Mouse (Mus musculus) heart, embryonic 15.5 days (tissue): Measurements from ENCODE around the gene Ifih1. TPM values are rescaled to one million over a fixed set of nuclear protein-coding genes. Genes with fewer than 3 reads are reported as not detected.
A peak's percentile ranks its signal among the peaks of the same experiment; 100 is the strongest.

Experiments used
- ATAC-seq: fragments of 200-750 bp; cut with Nextera tagmentation; replicated peaks from 2 replicates; pipeline ENCODE4 v1.8.0; 2017; ENCODE audit warnings: low read depth, moderate TSS enrichment; ENCODE audit not compliant: insufficient number of reproducible peaks, insufficient read depth, low FRiP score
- H3K27ac ChIP-seq: fragments of 300-500 bp; sonication (generic); 2 replicates; pipeline ENCODE4 v1.5.1; 2015; ENCODE audit warnings: mild to moderate bottlenecking, inconsistent platforms
- H3K27me3 ChIP-seq: fragments of 300-500 bp; sonication (generic); 2 replicates; pipeline ENCODE4 v1.6.1; 2015; ENCODE audit warnings: inconsistent platforms
- H3K36me3 ChIP-seq: fragments of 300-500 bp; sonication (generic); 2 replicates; pipeline ENCODE4 v1.6.1; 2015; ENCODE audit warnings: mild to moderate bottlenecking, inconsistent platforms
- H3K4me1 ChIP-seq: fragments of 300-500 bp; sonication (generic); replicated peaks from 2 replicates; pipeline ENCODE4 v1.6.1; 2015; ENCODE audit warnings: inconsistent platforms
- H3K4me2 ChIP-seq: fragments of 300-500 bp; sonication (generic); 2 replicates; pipeline ENCODE4 v1.6.1; 2015; ENCODE audit warnings: inconsistent platforms, mild to moderate bottlenecking, moderate library complexity
- H3K4me3 ChIP-seq: fragments of 300-500 bp; sonication (generic); 2 replicates; pipeline ENCODE4 v1.5.1; 2015; ENCODE audit warnings: mild to moderate bottlenecking, inconsistent platforms
- H3K9ac ChIP-seq: fragments of 300-500 bp; sonication (generic); 2 replicates; pipeline ENCODE4 v1.6.1; 2015; ENCODE audit warnings: mild to moderate bottlenecking, inconsistent platforms
- H3K9me3 ChIP-seq: fragments of 300-500 bp; sonication (generic); replicated peaks from 2 replicates; pipeline ENCODE4 v1.6.1; 2016; ENCODE audit warnings: inconsistent platforms
- WGBS: fragments of 180-500 bp; shearing (Covaris S2); methylation state at CpG from one replicate; pipeline ENCODE4 v1.1.7; 2015; ENCODE audit warnings: mixed read lengths; 5-methylcytosine and 5-hydroxymethylcytosine counted together
- polyA plus RNA-seq: library from polyadenylated mRNA; unstranded; fragments of >200 nt; fragmentation: Nextera tagmentation; extraction: Ambion mirVana; gene quantifications from 2 replicates; pipeline ENCODE4 v1.2.1, GENCODE M21; 2015

The Ifih1 gene
- polyA plus RNA-seq, 1 experiment from 2014 or later, result 1.4 TPM

GRCm38 (mm10) chr2:62589333-62589732 is 56.7 kb downstream of the Ifih1 start:
- 69% methylated on average over 4 of the region's 4 CpGs for WGBS
- ATAC-seq, result no peak

GRCm38 (mm10) chr2:62585769-62586168 is 60.3 kb downstream of the Ifih1 start:
- no peak overlapping the region for H3K27ac ChIP-seq
- H3K36me3 ChIP-seq, result no peaks in the 10 kb centered on the region
- H3K4me3 ChIP-seq, result no peak overlapping the region
- no peaks in the 10 kb centered on the region for H3K9me3 ChIP-seq
- no peak for ATAC-seq
- no peaks in the 10 kb centered on the region for H3K4me1 ChIP-seq
- no peak overlapping the region for H3K9ac ChIP-seq
- H3K27me3 ChIP-seq, result no peaks in the 10 kb centered on the region
- 62% methylated on average over 5 of the region's 5 CpGs for WGBS
- no peak overlapping the region for H3K4me2 ChIP-seq

More at GRCm38 (mm10) chr2:62589333-62589732, 56.7 kb downstream of the Ifih1 start:
- Histone ChIP-seq H3K4me3 (no peak overlapping the region), H3K27me3 (no peaks in the 10 kb centered on the region), H3K4me2 (no peak overlapping the region), H3K4me1 (no peaks in the 10 kb centered on the region), H3K27ac (no peak overlapping the region), H3K9ac (no peak overlapping the region), H3K36me3 (no peaks in the 10 kb centered on the region), H3K9me3 (no peaks in the 10 kb centered on the region)

- 70% methylated on average over 3 of the region's 3 CpGs for WGBS
Measured at GRCm38 (mm10) chr2:62574962-62575361, 71.1 kb downstream of the Ifih1 start.

GRCm38 (mm10) chr2:62574250-62574649 is 71.8 kb downstream of the Ifih1 start:
- WGBS, result 68% methylated on average over 7 of the region's 7 CpGs
- Histone ChIP-seq H3K27me3 (no peaks in the 10 kb centered on the region), H3K4me1 (no peaks in the 10 kb centered on the region), H3K4me3 (no peak overlapping the region), H3K9me3 (no peaks in the 10 kb centered on the region), H3K27ac (0 out of 2 replicates have a peak overlapping the region, but pooled peaks have one; percentile 68), H3K36me3 (no peaks in the 10 kb centered on the region), H3K4me2 (no peak overlapping the region), H3K9ac (no peak overlapping the region)
- no peak for ATAC-seq

More at GRCm38 (mm10) chr2:62574962-62575361, 71.1 kb downstream of the Ifih1 start:
- H3K9ac ChIP-seq, result no peak overlapping the region
- no peaks in the 10 kb centered on the region for H3K4me1 ChIP-seq
- no peaks in the 10 kb centered on the region for H3K27me3 ChIP-seq
- H3K36me3 ChIP-seq, result no peaks in the 10 kb centered on the region
- ATAC-seq, result no peak
- H3K27ac ChIP-seq, result no peak overlapping the region
- no peaks in the 10 kb centered on the region for H3K9me3 ChIP-seq
- H3K4me2 ChIP-seq, result no peak overlapping the region
- H3K4me3 ChIP-seq, result no peak overlapping the region

GRCm38 (mm10) chr2:62573753-62574159 is 72.3 kb downstream of the Ifih1 start, which contains the start of gene Fap:
TSS of gene Fap (minus strand) at chr2:62574075.
- no peaks in the 10 kb centered on the region for H3K27me3 ChIP-seq
- no peak within 1 kb of the TSS for H3K9ac ChIP-seq
- no peaks in the 10 kb centered on the region for H3K4me1 ChIP-seq
- peak within 1 kb of the TSS; percentile 21; the same call in 1 of the 2 replicates for H3K4me2 ChIP-seq
- no peaks in the 10 kb centered on the region for H3K9me3 ChIP-seq
- WGBS, result 58% methylated on average over 12 of the region's 12 CpGs
- no peak for ATAC-seq
- H3K36me3 ChIP-seq, result no peaks in the 10 kb centered on the region
- H3K4me3 ChIP-seq, result peak within 1 kb of the TSS; percentile 30
- peak within 1 kb of the TSS; percentile 68; the same call in 1 of the 2 replicates for H3K27ac ChIP-seq

GRCm38 (mm10) chr2:62573099-62573752 is 72.8 kb downstream of the Ifih1 start:
- no peak for ATAC-seq
- Histone ChIP-seq H3K36me3 (no peaks in the 10 kb centered on the region), H3K4me2 (peak overlapping the region; percentile 21; the same call in 1 of the 2 replicates), H3K4me3 (peak overlapping the region; percentile 30), H3K9ac (no peak overlapping the region), H3K27ac (peak overlapping the region; percentile 68; the same call in 1 of the 2 replicates), H3K9me3 (no peaks in the 10 kb centered on the region), H3K27me3 (no peaks in the 10 kb centered on the region), H3K4me1 (no peaks in the 10 kb centered on the region)
- 69% methylated on average over 10 of the region's 10 CpGs for WGBS

- Histone ChIP-seq H3K4me1 (no peaks in the 10 kb centered on the region), H3K27me3 (no peaks in the 10 kb centered on the region), H3K36me3 (no peaks in the 10 kb centered on the region), H3K9ac (no peak overlapping the region), H3K9me3 (no peaks in the 10 kb centered on the region), H3K4me3 (no peak overlapping the region), H3K4me2 (no peak overlapping the region), H3K27ac (no peak overlapping the region)
- 77% methylated on average over 1 of the region's 1 CpGs for WGBS
- ATAC-seq, result no peak
Measured at GRCm38 (mm10) chr2:62564687-62565086, 81.4 kb downstream of the Ifih1 start.

GRCm38 (mm10) chr2:62562661-62563485 is 83.2 kb downstream of the Ifih1 start:
- 68% methylated on average over 5 of the region's 5 CpGs for WGBS
- H3K9me3 ChIP-seq, result no peaks in the 10 kb centered on the region
- no peak for ATAC-seq
- H3K27ac ChIP-seq, result no peak overlapping the region
- no peak overlapping the region for H3K9ac ChIP-seq
- H3K4me2 ChIP-seq, result no peak overlapping the region
- no peaks in the 10 kb centered on the region for H3K4me1 ChIP-seq
- no peaks in the 10 kb centered on the region for H3K27me3 ChIP-seq
- no peak overlapping the region for H3K4me3 ChIP-seq
- no peaks in the 10 kb centered on the region for H3K36me3 ChIP-seq

- Histone ChIP-seq H3K4me2 (no peak overlapping the region), H3K9ac (no peak overlapping the region), H3K9me3 (no peaks in the 10 kb centered on the region), H3K27ac (no peak overlapping the region), H3K27me3 (no peaks in the 10 kb centered on the region), H3K4me1 (no peaks in the 10 kb centered on the region), H3K36me3 (no peaks in the 10 kb centered on the region), H3K4me3 (no peak overlapping the region)
- WGBS, result 71% methylated on average over 2 of the region's 2 CpGs
- ATAC-seq, result no peak
Measured at GRCm38 (mm10) chr2:62557417-62557816, 88.6 kb downstream of the Ifih1 start.

- no peaks in the 10 kb centered on the region for H3K27me3 ChIP-seq
- WGBS, result 80% methylated on average over 9 of the region's 9 CpGs
- no peak overlapping the region for H3K4me3 ChIP-seq
- no peak overlapping the region for H3K9ac ChIP-seq
- H3K27ac ChIP-seq, result no peak overlapping the region
- no peaks in the 10 kb centered on the region for H3K9me3 ChIP-seq
- H3K4me2 ChIP-seq, result no peak overlapping the region
- ATAC-seq, result no peak
- H3K4me1 ChIP-seq, result no peaks in the 10 kb centered on the region
- no peaks in the 10 kb centered on the region for H3K36me3 ChIP-seq
Measured at GRCm38 (mm10) chr2:62556349-62556748, 89.7 kb downstream of the Ifih1 start.

- Histone ChIP-seq H3K9ac (no peak overlapping the region), H3K9me3 (no peaks in the 10 kb centered on the region), H3K4me3 (no peak overlapping the region), H3K4me1 (no peaks in the 10 kb centered on the region), H3K36me3 (no peaks in the 10 kb centered on the region), H3K4me2 (no peak overlapping the region), H3K27me3 (no peaks in the 10 kb centered on the region), H3K27ac (no peak overlapping the region)
- WGBS, result 76% methylated on average over 3 of the region's 3 CpGs
- no peak for ATAC-seq
Measured at GRCm38 (mm10) chr2:62549659-62550058, 96.4 kb downstream of the Ifih1 start.
